Mouse (Mus musculus) lung, postnatal 0 days (tissue): ENCODE results near the gene Myl12a.
A peak's percentile ranks its signal among the peaks of the same experiment; 100 is the strongest.

Source experiments
- CTCF ChIP-seq: IDR thresholded peaks from 2 replicates; pipeline ENCODE4 v1.5.1; 2016; ENCODE audit warnings: antibody characterized with exemption, mild to moderate bottlenecking
- EP300 ChIP-seq: IDR thresholded peaks from 2 replicates; pipeline ENCODE4 v1.6.1; 2016; ENCODE audit warnings: antibody characterized with exemption, mild to moderate bottlenecking, control low read depth

DNA sequence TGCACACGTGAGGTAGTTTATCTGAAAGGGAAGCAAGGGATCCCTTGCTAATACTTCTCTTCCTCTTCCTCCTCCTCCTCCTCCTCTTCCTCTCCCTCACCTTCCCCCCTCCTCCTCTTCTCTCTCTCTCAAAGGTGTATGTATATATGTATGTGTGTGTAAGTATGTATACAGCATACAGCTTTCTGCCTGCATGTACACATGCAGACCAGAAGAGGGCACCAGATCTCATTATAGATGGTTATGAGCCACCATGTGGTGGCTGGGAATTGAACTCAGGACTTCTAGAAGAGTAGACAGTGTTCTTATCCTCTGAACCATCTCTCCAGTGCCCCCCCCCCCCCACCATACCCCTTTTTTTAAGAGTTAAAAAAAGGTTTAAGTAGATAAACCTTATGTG is 40.0 kb upstream of the Myl12a start:
- TF ChIP-seq CTCF (peak; percentile 60), EP300 (no peak)
